Mouse (Mus musculus) brain, embryonic 14.5 days (tissue): ENCODE measurements around the gene Ncapd2. TPM values are rescaled to one million over a fixed set of nuclear protein-coding genes. Genes with fewer than 3 reads are reported as not detected.

ENCODE experiments used
- DNase-seq: peaks from one replicate; pipeline ENCODE4 v3.0.0-alpha.2; 2011; ENCODE audit warnings: low read depth
- CTCF ChIP-seq: fragments of 200-500 bp; IDR thresholded peaks from 2 replicates; pipeline ENCODE4 v1.5.1; 2012; ENCODE audit warnings: inconsistent platforms, mild to moderate bottlenecking, moderate library complexity, borderline replicate concordance; ENCODE audit not compliant: insufficient read depth, insufficient read length; ENCODE audit errors: extremely low read depth
- POLR2A ChIP-seq: fragments of 200-500 bp; IDR thresholded peaks from 2 replicates; pipeline ENCODE4 v1.6.1; 2012; ENCODE audit warnings: mild to moderate bottlenecking, inconsistent platforms, borderline replicate concordance; ENCODE audit not compliant: poor library complexity, insufficient read depth, insufficient read length, severe bottlenecking; ENCODE audit errors: extremely low read depth
- polyA plus RNA-seq: library from polyadenylated mRNA; depleted of rRNA; stranded (reverse); fragments of >200 nt; gene quantifications from 2 replicates; pipeline ENCODE4 v1.2.3, GENCODE M21; 2012

Gene Ncapd2
- polyA plus RNA-seq, 1 experiment, result 169 TPM

DNA sequence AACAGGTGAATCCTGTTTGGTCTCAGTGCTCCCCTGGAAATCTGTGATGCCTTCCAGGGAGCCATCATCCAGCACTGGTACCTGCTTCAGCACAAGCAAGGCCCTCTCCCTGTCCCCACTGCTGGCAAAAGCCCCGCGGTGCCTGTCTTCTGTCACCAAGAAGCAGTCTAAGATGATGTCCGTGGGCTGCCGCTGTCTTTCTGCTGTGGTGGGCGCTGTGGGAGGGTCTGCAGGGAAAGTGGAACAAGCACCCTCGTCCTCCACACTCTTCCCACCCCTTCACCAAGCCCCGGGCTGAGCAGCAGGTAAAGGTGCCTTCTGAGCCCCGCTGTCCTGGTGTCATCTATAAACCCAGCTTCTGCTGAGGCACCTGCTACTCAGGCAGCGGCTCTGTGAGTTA is 39.1 kb upstream of the Ncapd2 start:
- no peak for TF ChIP-seq CTCF
- no peak for TF ChIP-seq POLR2A
- DNase-seq, result no peak

DNA sequence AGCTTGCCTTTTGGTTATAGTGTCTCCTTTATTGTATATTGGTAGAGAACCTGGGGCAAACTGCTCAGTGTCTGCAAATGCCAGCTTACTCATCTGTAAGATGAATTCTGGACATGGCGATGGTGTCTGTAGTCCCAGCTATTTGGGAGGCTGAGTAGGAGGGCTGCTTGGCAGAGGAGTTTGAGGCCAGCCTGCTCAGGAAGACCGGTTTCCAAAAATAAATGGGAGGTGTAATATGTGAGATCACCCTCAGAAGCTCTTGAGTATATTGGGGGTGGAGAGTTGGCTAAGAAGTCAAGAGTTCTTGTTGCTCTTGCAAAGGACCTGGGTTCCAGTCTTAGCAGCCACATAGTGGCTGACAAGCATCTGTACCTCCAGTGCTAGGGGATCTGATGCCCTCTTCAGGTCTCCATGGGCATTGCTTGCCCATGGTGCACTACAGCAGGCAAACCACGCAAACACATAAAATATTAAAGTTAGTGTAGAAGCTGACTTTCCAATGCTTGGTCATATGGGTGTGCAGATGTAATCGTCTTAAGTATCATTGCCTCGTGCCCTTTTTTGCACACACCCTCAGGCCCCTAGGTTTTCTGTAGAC is 34.1 kb upstream of the Ncapd2 start:
- no peak for DNase-seq
- TF ChIP-seq POLR2A (no peak), CTCF (peak; percentile 45; the same call in 1 of the 2 replicates)

DNA sequence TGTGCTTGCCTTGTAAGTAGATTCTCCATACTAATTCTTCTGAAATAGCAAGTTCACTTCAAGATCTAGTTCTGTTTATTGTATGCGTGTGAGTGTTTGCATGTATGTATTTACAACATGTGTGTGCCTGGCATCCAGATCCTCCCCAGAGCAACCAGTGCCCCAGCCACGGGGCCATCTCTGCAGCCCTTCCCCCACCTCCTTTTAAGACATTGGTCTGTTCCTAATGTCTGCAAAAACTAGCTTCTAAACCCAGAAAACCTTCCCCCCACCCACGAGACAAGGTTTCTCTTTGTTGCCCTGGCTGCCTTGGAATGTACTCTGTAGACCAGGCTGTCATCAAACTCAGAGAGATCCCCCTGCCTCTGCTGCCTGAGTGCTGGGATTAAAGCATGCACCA is 31.1 kb upstream of the Ncapd2 start:
- DNase-seq, result no peak
- TF ChIP-seq POLR2A (no peak), CTCF (no peak)

DNA sequence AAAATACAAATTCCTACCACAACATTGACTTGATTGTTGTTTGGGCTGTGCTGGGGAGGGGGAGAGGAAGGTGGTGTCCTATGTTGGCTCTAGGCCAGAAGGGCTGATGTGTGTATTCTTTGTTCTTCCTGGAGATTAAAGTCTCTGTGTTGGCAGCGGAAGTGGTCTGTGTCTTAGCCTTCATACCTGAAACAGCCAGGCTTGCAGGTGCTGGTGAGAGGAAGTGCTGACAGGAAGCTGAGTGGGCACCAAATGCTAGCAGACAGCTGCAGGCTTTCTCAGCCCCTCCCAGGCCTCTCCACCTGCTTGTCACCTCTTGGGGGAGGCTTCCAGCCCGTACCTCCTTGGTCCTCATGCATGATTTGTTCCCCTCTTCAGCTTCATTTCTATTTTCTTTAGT is 30.6 kb upstream of the Ncapd2 start:
- no peak for DNase-seq
- TF ChIP-seq CTCF (no peak), POLR2A (no peak)

GRCm38 (mm10) chr6:125221115-125221745 is 29.7 kb upstream of the Ncapd2 start:
- TF ChIP-seq CTCF, result no peak
- TF ChIP-seq POLR2A, result no peak
- no peak for DNase-seq

DNA sequence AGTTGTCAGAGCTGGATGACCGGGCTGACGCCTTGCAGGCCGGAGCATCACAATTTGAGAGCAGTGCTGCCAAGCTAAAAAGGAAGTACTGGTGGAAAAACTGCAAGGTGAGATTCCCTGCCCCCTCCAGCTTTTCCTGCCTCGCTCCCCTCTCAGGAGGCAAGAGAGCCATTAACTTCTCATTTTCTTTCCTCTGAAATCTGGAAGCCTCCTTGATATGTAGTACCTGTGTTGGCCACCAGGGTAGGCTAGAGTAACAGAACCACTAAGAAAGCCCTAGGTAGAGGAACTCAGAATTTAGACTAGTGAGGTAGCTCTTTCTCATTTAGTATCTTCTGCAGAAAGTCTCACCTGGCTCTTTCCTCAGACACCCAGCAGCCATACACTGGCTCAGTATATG is 27.5 kb upstream of the Ncapd2 start:
- TF ChIP-seq CTCF (peak; percentile 58; the same call in 1 of the 2 replicates), POLR2A (no peak)
- peak; percentile 66 for DNase-seq

DNA sequence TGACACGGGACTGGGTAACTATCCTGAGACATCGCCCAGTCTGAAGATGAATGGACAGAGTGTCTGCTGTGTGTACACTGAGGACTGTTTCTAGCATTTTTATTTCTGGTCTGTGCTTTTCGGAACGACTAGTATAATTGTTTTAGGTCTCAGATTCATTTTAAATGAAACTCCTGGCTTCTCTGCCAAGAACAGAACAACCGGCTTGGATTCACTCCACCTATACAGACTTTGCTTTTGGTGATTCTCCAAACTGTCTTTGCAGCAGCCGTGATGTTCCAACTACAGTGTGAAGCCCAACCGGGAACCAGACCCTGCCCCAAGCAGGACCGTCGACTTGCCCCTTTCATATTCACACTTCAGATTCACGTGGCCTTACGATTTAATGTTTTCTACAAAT is 26.4 kb upstream of the Ncapd2 start:
- DNase-seq, result no peak
- no peak for TF ChIP-seq CTCF
- TF ChIP-seq POLR2A, result no peak

DNA sequence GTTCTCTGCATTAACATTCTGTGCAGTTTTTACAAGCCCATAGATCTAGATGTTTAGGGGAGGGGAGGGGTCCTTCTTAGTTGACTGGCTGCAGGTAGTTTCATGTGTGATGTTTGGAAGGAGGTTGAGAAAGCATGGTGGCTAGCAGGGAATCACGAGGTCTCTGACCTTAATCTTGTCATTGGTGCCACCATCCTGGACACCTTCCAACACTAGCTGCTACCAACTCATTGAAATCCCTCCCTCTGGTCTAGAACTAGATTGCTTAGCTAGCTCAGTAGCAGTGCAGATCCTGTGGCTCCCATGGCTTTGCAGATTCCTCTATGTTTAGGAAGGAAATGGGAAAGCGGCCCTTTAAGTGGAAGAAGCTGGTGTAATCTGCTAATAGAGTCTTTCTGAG is 25.4 kb upstream of the Ncapd2 start:
- TF ChIP-seq POLR2A, result no peak
- DNase-seq, result no peak

DNA sequence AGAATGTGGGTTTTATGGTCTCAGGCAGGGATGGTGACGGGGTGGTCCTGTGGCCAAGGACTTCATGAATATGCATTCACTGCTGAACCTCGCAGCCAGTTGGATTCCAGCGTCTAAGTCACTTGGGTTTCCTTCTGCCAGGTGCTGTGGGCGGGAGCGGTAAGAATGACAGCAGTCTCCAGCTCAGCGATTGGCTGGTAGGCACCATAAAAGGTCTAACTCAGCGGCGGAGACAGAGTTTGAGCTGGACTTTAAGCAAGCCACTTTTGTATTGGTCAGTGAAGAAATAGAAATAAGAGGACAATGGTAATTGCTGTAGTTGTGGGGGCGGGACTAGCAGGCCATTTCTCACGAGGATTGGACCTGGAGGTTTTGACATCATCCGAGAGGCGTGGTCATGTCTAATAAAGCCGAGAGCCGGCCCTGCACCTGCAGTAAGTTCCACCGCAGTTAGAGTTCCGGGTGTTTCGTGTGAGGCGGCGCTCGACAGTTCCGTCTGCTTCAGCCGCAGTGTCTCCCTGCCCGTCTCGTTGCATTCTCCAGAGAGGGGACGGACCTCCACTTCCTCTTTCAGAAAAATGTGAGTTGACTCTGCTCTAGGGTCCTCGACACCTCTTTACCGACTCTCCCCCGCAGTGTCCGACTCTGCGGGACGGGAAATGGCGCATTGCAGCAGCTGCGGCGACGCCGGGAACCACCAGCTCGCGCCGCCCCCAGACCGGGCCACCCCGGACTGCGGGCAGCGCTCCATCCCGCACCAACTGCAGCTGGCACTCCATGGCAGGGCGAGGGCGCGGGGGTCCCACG is 23.9 kb upstream of the Ncapd2 start, which contains the start of gene Vamp1:
Vamp1 (plus strand) TSS at position 404 of the 807 bp plus-strand sequence.
- peak; percentile 99 for DNase-seq
- TF ChIP-seq CTCF (no peak), POLR2A (peak; percentile 75; the same call in 1 of the 2 replicates)

GRCm38 (mm10) chr6:125213715-125214114 is 22.2 kb upstream of the Ncapd2 start:
- DNase-seq, result no peak
- no peak for TF ChIP-seq POLR2A
- no peak for TF ChIP-seq CTCF

- DNase-seq, result no peak
- TF ChIP-seq POLR2A (no peak), CTCF (no peak)
Measured at GRCm38 (mm10) chr6:125213129-125213528, 21.6 kb upstream of the Ncapd2 start.
